Mouse (Mus musculus) kidney, postnatal 25 days (tissue): ENCODE data around the gene Olfr1532-ps1.
"Not testable (repeated sequence)": the region's sequence is repeated elsewhere in the genome, so short reads cannot be mapped to it uniquely, and the experiment has no call there.

Experiments used
- DNase-seq, 2 experiments: peaks; one replicate each; pipeline ENCODE4 v3.0.0; 2021; ENCODE audit warnings: mixed read lengths in 2 of 2

Olfr1532-ps1 gene

GRCm38 (mm10) chr7:106907676-106908075, at the start of gene Olfr1532-ps1:
Olfr1532-ps1 (plus strand) TSS chr7:106908001.
- no peak for DNase-seq

- DNase-seq: no peak
Measured at GRCm38 (mm10) chr7:106862885-106863284, 44.9 kb upstream of the Olfr1532-ps1 start, which contains the start of gene Olfr704. Olfr704 (plus strand) TSS chr7:106863185.

DNA sequence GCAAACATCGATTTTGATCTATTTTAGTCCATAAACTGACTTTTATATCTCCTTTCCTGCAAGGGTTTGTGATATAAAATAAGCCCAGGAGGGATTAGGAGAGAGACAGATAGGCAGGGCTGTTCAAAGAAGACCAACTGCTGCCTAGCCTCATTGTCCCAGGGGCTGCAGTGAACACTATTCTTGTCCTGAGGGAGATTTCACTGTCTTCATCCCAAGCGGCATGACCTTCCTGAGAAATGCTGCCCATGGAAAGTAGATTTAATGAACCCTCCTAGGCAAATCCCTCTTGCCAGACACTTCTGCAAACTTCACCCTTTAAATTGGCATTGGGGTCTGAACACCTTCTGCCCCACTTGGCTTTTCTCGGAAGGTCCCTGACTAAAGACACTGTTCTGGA, 31.0 kb upstream of the Olfr1532-ps1 start, which contains the start of gene Olfr705:
Olfr705 (minus strand) TSS at position 101 of the 400 bp plus-strand sequence.
- DNase-seq: no peak

GRCm38 (mm10) chr7:106888062-106888461, 19.7 kb upstream of the Olfr1532-ps1 start, which contains the start of gene Olfr706:
Olfr706 (minus strand) TSS chr7:106888162.
- DNase-seq: no peak

- DNase-seq: not testable (repeated sequence)
Measured at GRCm38 (mm10) chr7:106901141-106901540, 6.7 kb upstream of the Olfr1532-ps1 start, which contains the start of gene Olfr707. Olfr707 (minus strand) TSS chr7:106901241.

- peak in 1 of 2 experiments; percentile 42 for DNase-seq
Measured at GRCm38 (mm10) chr7:106920961-106921360, 13.2 kb downstream of the Olfr1532-ps1 start.

DNA sequence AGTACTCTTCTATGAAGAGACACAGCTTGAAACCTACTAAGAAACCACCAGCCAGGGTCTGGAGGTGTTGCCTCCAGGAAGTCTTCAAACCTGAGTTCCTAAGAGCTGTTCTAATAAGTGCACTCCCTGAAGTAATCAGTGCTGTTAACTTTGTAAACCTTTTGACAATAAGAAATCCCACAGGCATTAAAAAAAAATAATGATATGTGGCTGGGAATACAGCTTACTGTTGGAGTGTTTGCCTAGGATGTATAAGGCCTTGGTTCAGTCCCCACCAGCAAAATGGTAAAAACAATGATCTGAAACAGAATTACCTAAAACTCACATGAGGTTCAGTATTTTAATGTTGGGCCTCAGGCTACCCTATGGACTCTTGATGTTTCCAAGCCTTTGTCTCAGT, 24.3 kb downstream of the Olfr1532-ps1 start, which contains the start of gene Olfr709-ps1:
Olfr709-ps1 (minus strand) TSS at position 101 of the 400 bp plus-strand sequence.
- DNase-seq: no peak

- DNase-seq: no peak
Measured at GRCm38 (mm10) chr7:106948212-106948611, 40.4 kb downstream of the Olfr1532-ps1 start, which contains the start of gene Olfr710. Olfr710 (minus strand) TSS chr7:106948312.

DNA sequence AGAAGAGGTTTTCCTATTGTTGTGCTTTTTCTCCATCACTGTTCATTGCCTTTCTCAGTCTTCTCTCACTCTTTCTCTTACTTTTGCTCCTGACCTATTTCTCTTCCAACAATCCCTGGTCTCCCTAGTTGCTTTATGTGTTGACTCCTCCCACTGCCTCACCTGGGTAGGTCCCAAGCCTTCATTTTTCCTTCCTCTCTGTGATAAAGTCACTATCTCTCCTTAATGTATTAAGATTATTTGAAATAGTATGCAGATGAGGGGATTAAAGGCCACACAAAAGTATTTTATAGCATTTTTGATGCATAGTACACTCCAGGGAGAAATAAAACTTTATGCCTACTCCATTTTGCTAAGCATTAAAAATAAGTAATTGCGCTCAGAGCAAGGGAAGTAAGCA, 56.0 kb downstream of the Olfr1532-ps1 start, which contains the start of gene Olfr6:
Olfr6 (minus strand) TSS at position 101 of the 400 bp plus-strand sequence.
- DNase-seq: no peak
